Mouse (Mus musculus) small intestine, adult 2 months (tissue): Measurements from ENCODE around the gene Gsap. TPM values are rescaled to one million over a fixed set of nuclear protein-coding genes. Genes with fewer than 3 reads are reported as not detected.

Experiments used
- H3K27ac ChIP-seq: fragments of 200-500 bp; 2 replicates; pipeline ENCODE4 v1.5.1; 2012; ENCODE audit warnings: low read depth, low read length, control low read depth, inconsistent platforms; ENCODE audit not compliant: insufficient read depth
- H3K27me3 ChIP-seq: fragments of 200-500 bp; 2 replicates; pipeline ENCODE4 v1.6.1; 2012; ENCODE audit warnings: mild to moderate bottlenecking, moderate library complexity, low read length, inconsistent platforms; ENCODE audit not compliant: control insufficient read depth, insufficient read depth
- H3K36me3 ChIP-seq: fragments of 200-500 bp; 2 replicates; pipeline ENCODE4 v1.6.1; 2012; ENCODE audit warnings: mild to moderate bottlenecking, low read length, control low read depth, inconsistent platforms; ENCODE audit not compliant: control insufficient read depth, insufficient read depth
- H3K4me1 ChIP-seq: fragments of 200-500 bp; 2 replicates; pipeline ENCODE4 v1.6.1; 2012; ENCODE audit warnings: low read length, inconsistent platforms, mixed read lengths; ENCODE audit not compliant: control insufficient read depth, insufficient read depth, insufficient read length
- H3K4me3 ChIP-seq: fragments of 200-500 bp; 2 replicates; pipeline ENCODE4 v1.5.1; 2012; ENCODE audit warnings: low read depth, mild to moderate bottlenecking, control low read depth, inconsistent platforms, low read length, moderate library complexity
- CTCF ChIP-seq: fragments of 200-500 bp; IDR thresholded peaks from 2 replicates; pipeline ENCODE4 v1.5.1; 2012; ENCODE audit warnings: low read depth, mild to moderate bottlenecking, control low read depth, inconsistent platforms, low read length, moderate library complexity, mixed read lengths; ENCODE audit not compliant: insufficient replicate concordance, insufficient read length; ENCODE audit errors: extremely low read depth
- POLR2A ChIP-seq: fragments of 200-500 bp; IDR thresholded peaks from 2 replicates; pipeline ENCODE4 v1.6.1; 2012; ENCODE audit warnings: low read depth, mild to moderate bottlenecking, control low read depth, inconsistent platforms, low read length, moderate library complexity
- WGBS: fragments of 180-500 bp; shearing (Covaris S2); methylation state at CpG from one replicate; pipeline ENCODE4 v1.1.7; 2018; 5-methylcytosine and 5-hydroxymethylcytosine counted together
- polyA plus RNA-seq: library from polyadenylated mRNA; depleted of rRNA; stranded (reverse); fragments of >200 nt; gene quantifications from 2 replicates; pipeline ENCODE4 v1.2.3, GENCODE M21; 2012

Gene Gsap
- polyA plus RNA-seq, 1 experiment, result 0.68 TPM

DNA sequence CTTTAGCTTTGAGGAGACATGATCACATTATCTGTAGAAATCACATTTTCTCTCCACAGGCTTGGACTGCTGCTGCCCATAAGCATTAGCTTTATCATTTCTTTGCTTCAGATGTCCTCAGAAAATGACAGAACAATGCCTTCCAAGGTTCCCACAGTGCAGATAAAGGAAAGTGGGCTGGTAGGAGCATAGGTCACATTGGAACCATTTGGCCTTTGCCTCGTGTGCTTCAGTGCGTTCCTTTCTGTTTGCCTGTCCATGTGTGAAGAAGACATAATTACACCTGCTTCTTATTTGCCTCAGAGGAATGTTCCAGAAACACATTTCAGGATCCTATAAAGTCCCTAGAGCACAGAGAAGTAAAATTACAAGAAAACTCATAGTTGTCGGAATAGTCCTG is 16.7 kb upstream of the Gsap start:
- no peaks in the 10 kb centered on the region for H3K36me3 ChIP-seq
- TF ChIP-seq POLR2A, result no peak
- no peak for TF ChIP-seq CTCF
- no peak overlapping the region for H3K27ac ChIP-seq
- 50% methylated on average over 3 of the region's 3 CpGs for WGBS
- peaks cover 2% of the 10 kb centered on the region; the same call in 1 of the 2 replicates for H3K4me1 ChIP-seq
- H3K27me3 ChIP-seq, result no peaks in the 10 kb centered on the region
- no peak overlapping the region for H3K4me3 ChIP-seq

DNA sequence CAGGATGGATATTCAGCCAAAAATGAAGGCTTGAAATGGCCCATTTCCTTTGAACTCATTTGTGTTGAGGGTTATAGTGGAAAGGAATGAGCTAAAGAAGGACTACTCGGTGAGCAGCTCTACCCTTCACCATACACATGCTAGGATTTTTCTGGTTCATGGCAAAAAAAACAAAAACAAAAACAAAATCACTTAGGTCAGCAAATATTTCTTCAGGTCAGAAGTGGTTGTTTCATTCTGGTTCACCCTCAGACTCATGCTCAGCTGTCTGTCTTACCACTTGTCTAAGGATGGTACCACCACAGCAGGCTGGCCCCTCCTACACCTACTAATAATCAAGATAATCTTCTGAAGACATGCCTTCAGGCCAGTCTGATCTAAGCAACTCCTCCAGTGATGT is 16.2 kb upstream of the Gsap start:
- Histone ChIP-seq H3K4me3 (no peak overlapping the region), H3K4me1 (peaks cover 2% of the 10 kb centered on the region; the same call in 1 of the 2 replicates), H3K36me3 (no peaks in the 10 kb centered on the region), H3K27ac (no peak overlapping the region), H3K27me3 (no peaks in the 10 kb centered on the region)
- 93% methylated on average over 1 of the region's 1 CpGs for WGBS
- no peak for TF ChIP-seq CTCF
- no peak for TF ChIP-seq POLR2A

DNA sequence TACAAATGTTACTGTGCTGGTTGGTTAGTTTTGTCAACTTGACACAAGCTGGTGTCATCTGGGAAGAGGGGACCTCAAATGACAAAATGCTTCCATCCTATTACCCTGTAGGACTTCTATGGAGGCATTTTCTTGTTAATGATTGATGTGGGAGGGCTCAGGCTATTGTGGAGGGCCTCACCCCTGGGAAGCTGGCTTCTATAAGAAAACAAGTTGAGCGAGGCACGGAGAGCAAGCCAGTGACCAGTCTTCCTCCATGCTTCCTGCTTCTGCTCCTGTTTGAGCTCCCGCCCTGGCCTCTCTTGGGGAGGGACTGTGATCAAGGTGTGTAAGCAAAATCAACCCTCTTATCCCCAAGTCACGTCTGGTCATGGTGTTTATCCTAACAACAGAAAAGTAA is 15.6 kb upstream of the Gsap start:
- no peak overlapping the region for H3K27ac ChIP-seq
- TF ChIP-seq POLR2A (no peak), CTCF (no peak)
- peaks cover 2% of the 10 kb centered on the region; the same call in 1 of the 2 replicates for H3K4me1 ChIP-seq
- 42% methylated on average over 4 of the region's 4 CpGs for WGBS
- H3K4me3 ChIP-seq, result no peak overlapping the region
- no peaks in the 10 kb centered on the region for H3K36me3 ChIP-seq
- no peaks in the 10 kb centered on the region for H3K27me3 ChIP-seq

DNA sequence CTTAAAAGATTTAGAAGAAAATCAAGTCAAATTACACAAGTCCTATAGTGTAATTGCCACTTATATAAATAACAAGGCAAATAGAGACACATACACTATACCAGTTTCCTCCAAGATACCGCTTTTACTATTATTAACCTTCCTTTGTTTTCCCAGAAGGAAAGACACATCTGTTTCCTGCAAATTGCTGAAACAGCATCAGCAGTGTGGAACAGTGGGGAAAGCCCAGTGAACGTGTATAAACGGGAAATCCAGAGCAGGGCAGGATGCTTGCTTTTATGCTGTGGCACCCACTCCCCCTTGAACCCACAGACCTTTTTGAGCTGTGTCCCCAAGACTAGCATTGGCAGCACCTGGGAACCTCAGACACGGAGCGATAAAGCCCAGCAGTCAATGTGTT is 15.2 kb upstream of the Gsap start:
- Histone ChIP-seq H3K36me3 (no peaks in the 10 kb centered on the region), H3K4me1 (peaks cover 2% of the 10 kb centered on the region; the same call in 1 of the 2 replicates), H3K27ac (no peak overlapping the region), H3K27me3 (no peaks in the 10 kb centered on the region), H3K4me3 (no peak overlapping the region)
- TF ChIP-seq POLR2A, result no peak
- no peak for TF ChIP-seq CTCF
- WGBS, result 71% methylated on average over 5 of the region's 5 CpGs

DNA sequence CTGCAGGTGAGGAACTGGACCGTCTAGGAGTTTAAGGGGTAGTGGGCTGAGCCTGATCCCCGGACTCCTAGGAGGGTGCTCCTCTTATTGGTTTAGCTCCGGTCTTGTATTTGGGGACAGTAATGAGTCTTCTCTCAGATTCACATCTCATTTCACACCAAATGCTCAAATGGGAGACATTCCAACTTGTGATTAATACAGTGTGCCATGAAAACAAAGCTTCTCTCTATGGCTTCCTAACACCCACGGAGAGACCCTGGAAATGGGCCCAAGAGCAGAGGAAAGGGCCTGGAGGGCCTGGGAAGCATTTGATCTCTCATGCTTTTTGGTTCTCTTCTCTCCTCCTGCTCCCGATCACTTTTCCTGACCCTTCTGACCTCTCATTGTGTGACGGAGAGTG is 14.7 kb upstream of the Gsap start:
- Histone ChIP-seq H3K36me3 (no peaks in the 10 kb centered on the region), H3K4me3 (no peak overlapping the region), H3K27me3 (no peaks in the 10 kb centered on the region), H3K27ac (no peak overlapping the region), H3K4me1 (peaks cover 2% of the 10 kb centered on the region; the same call in 1 of the 2 replicates)
- WGBS, result 81% methylated on average over 6 of the region's 6 CpGs
- TF ChIP-seq CTCF (no peak), POLR2A (no peak)

DNA sequence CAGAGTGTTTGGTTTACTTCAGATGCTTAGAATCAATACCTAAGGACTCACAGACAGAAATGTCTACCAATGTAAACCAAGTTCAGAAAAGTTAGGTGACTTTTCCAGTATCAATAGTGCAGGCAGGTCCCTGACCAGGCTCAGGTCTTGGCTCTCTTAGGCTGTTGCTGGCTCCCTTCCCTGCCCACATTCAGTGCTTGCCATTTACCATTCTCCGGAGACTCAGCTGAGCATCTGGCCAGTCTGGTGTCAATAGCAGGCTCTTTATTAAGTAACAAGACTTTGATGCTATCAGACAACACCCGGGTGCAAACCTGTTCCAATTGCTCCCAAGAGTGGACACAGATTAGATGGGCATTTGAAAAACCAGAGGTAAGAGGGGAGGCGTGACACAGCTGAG is 13.7 kb upstream of the Gsap start:
- Histone ChIP-seq H3K36me3 (no peaks in the 10 kb centered on the region), H3K4me1 (peaks cover 2% of the 10 kb centered on the region; the same call in 1 of the 2 replicates), H3K4me3 (no peak overlapping the region), H3K27ac (no peak overlapping the region), H3K27me3 (no peaks in the 10 kb centered on the region)
- WGBS, result 72% methylated on average over 3 of the region's 3 CpGs
- TF ChIP-seq CTCF (no peak), POLR2A (no peak)

DNA sequence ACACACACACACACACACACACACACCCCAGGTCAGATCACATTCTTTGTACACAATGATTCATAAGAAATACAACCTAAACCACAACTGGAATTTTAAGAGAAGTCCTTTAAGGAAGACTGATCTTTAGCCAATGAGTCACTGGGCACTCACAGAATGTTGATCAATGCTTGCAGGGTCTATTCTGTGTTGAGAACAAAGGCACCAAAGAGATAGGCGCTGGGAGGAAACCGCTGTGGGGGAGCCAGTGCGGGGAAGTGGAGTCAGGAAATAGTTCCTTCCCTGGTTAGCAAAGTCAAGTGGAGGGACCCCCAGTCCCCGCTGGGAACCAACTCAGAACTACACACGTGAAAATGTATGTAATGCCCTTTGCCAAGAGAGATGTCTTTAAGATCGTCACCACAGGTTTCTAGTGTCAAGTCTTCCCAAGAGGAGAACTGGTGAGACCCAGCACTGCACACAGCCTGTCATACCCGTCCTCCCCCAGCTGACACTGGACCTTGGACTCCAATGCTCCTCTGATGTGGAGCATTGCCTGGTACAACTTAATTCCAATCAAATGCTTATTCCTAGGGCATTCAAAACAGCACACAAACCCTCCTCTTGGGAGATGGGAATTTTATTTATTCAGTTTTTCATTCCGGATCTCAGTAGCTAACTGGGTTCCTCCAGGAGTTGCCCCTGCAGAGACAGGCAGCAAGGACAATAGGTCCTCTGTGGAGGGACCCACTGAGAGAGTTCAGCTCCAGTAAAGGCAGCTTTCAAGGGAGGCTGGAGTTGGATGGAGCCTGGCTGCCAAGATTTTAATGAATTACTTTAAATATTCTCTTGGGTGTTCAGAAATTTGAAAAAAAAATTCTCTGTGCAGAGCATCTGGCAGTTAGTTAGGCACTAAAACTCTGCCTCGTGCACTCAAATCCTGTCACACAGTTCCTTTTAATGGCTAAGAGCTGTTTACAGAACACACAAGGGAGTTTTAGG is 10.6 kb upstream of the Gsap start:
- H3K27ac ChIP-seq, result no peak overlapping the region
- TF ChIP-seq CTCF, result no peak
- no peak for TF ChIP-seq POLR2A
- H3K4me3 ChIP-seq, result no peak overlapping the region
- no peaks in the 10 kb centered on the region for H3K27me3 ChIP-seq
- no peaks in the 10 kb centered on the region for H3K36me3 ChIP-seq
- 44% methylated on average over 9 of the region's 9 CpGs for WGBS
- H3K4me1 ChIP-seq, result no peaks in the 10 kb centered on the region
